Mouse (Mus musculus) C2C12 (cell line): ENCODE data around the gene Fars2.

Experiments
- CTCF ChIP-seq: IDR thresholded peaks from one replicate; pipeline ENCODE4 v1.5.1; 2011; ENCODE audit not compliant: control insufficient read depth, insufficient read depth, insufficient read length
- MAX ChIP-seq: IDR thresholded peaks from one replicate; pipeline ENCODE4 v1.6.1; 2011; ENCODE audit warnings: mild to moderate bottlenecking, control low read depth

GRCm38 (mm10) chr13:36577916-36578568, 460.8 kb downstream of the Fars2 start:
- TF ChIP-seq CTCF, result no peak
- TF ChIP-seq MAX, result no peak
